8 mouse cellular contexts compared by ENCODE assay signal in genomic region chr16:85800691-85801090, GRCm38 (mm10). TPM values are rescaled to one million over a fixed set of nuclear protein-coding genes. Genes with fewer than 3 reads are reported as not detected.
A peak's percentile ranks its signal among the peaks of the same experiment; 100 is the strongest.
DNase-seq lines count a peak whose midpoint lies in the region; ATAC-seq and TF ChIP-seq lines count a peak whose summit lies in the region.

No protein-coding gene starts in this region.

- no peaks in the 10 kb centered on the region for H3K36me3 ChIP-seq in liver, embryonic 16.5 days (ENCODE audit: control insufficient read depth, insufficient read depth)
- no peaks in the 10 kb centered on the region for H3K36me3 ChIP-seq in neural tube, embryonic 14.5 days (ENCODE audit: control insufficient read depth, insufficient read depth, low read length)

- peaks cover 35% of the 10 kb centered on the region for H3K27me3 ChIP-seq in liver, embryonic 16.5 days (ENCODE audit: control insufficient read depth, insufficient read depth, low read depth, low read length)
- H3K27me3 ChIP-seq in neural tube, embryonic 14.5 days (ENCODE audit: control insufficient read depth, insufficient read depth, low read length), result peaks cover 3% of the 10 kb centered on the region; the same call in 1 of the 2 replicates

- DNase-seq in NIH3T3 (ENCODE audit: low read depth), result peak; percentile 94
- peak; percentile 78 to 81 for DNase-seq in cerebellum, postnatal 14 days
- peak; percentile 70 to 76 for DNase-seq in frontal cortex, postnatal 10 days (ENCODE audit: low spot score in 2 of 2)
- peak; percentile 94 for DNase-seq in heart, postnatal 4 days
- DNase-seq in layer of hippocampus, adult 2 months (ENCODE audit: low spot score in 2 of 2), result peak; percentile 77 to 84
- peak; percentile 84 to 93 for DNase-seq in urinary bladder, postnatal 36 days (ENCODE audit: low spot score in 2 of 2)

- peak overlapping the region; percentile 94 for H3K27ac ChIP-seq in layer of hippocampus, adult 2 months
- peak overlapping the region; percentile 33; the same call in 1 of the 2 replicates for H3K27ac ChIP-seq in liver, embryonic 16.5 days (ENCODE audit: low read length)
- H3K27ac ChIP-seq in neural tube, embryonic 14.5 days (ENCODE audit: low read depth, low read length), result peak overlapping the region; percentile 66

- ATAC-seq in liver, embryonic 16.5 days (ENCODE audit: low read depth), result peak; percentile 70
- ATAC-seq in neural tube, embryonic 14.5 days (ENCODE audit: low read depth), result peak; percentile 81

- TF ChIP-seq CTCF in layer of hippocampus, adult 2 months (conservative IDR thresholded peaks at IDR 0.05), result no peak

- WGBS in liver, embryonic 16.5 days (ENCODE audit: insufficient replicate concordance), result 2% methylated on average over 8 of the region's 8 CpGs
- WGBS in neural tube, embryonic 14.5 days, result 2% methylated on average over 8 of the region's 8 CpGs

- H3K4me1 ChIP-seq in liver, embryonic 16.5 days (ENCODE audit: control insufficient read depth, low read depth, low read length), result no peaks in the 10 kb centered on the region
- H3K4me1 ChIP-seq in neural tube, embryonic 14.5 days (ENCODE audit: control insufficient read depth, insufficient read depth, low read length), result peaks cover 6% of the 10 kb centered on the region; the same call in 1 of the 2 replicates

- H3K4me3 ChIP-seq in layer of hippocampus, adult 2 months, result peak overlapping the region; percentile 81
- H3K4me3 ChIP-seq in liver, embryonic 16.5 days (ENCODE audit: low read depth, low read length), result peak overlapping the region; percentile 56
- peak overlapping the region; percentile 58 for H3K4me3 ChIP-seq in neural tube, embryonic 14.5 days (ENCODE audit: low read depth, low read length)

- H3K9ac ChIP-seq in liver, embryonic 16.5 days (ENCODE audit: low read depth, low read length), result no peak overlapping the region
- H3K9ac ChIP-seq in neural tube, embryonic 14.5 days (replicated peaks; ENCODE audit: low read depth, low read length), result peak overlapping the region; percentile 61

- no peaks in the 10 kb centered on the region for H3K9me3 ChIP-seq in liver, embryonic 16.5 days (replicated peaks; ENCODE audit: control insufficient read depth, low read length)
- H3K9me3 ChIP-seq in neural tube, embryonic 14.5 days (ENCODE audit: control insufficient read depth, low read length), result no peaks in the 10 kb centered on the region

- peak overlapping the region; percentile 65 for H3K4me2 ChIP-seq in liver, embryonic 16.5 days (ENCODE audit: low read depth, low read length)
- peak overlapping the region; percentile 99 for H3K4me2 ChIP-seq in neural tube, embryonic 14.5 days (ENCODE audit: low read depth, low read length)

RNA-seq across cellular contexts. Expression of gene Adamts1, which starts 2.2 kb away (rescaled TPM):
- total RNA-seq in heart, postnatal 4 days (2021), result 10 to 100 TPM; 63.7 to 68.9 TPM
- 10 to 100 TPM; 19.7 to 27.8 TPM for total RNA-seq in layer of hippocampus, adult 2 months (2021)
- 8.2 and 9.4 TPM in 2 replicates for polyA plus RNA-seq in liver, embryonic 16.5 days (2015; fragmentation: Nextera tagmentation; extraction: Ambion mirVana)
- polyA plus RNA-seq in neural tube, embryonic 14.5 days (2014; fragmentation: Nextera tagmentation; extraction: Ambion mirVana), result 2.8 and 9.2 TPM in 2 replicates

Comparison
In these comparisons a context has a peak if more than half of its experiments do, and no peak if none do; other contexts are left out.
1. Peak in every context shown above with its lines: DNase-seq, ATAC-seq, H3K4me3 ChIP-seq and H3K27ac ChIP-seq.
2. H3K27ac ChIP-seq: peak in every context shown above with its lines; median percentile 94 in layer of hippocampus, adult 2 months; 66 in neural tube, embryonic 14.5 days; 33 in liver, embryonic 16.5 days.